Mouse (Mus musculus): Measurements from ENCODE around the gene Rapgef3.

The Rapgef3 gene

DNA sequence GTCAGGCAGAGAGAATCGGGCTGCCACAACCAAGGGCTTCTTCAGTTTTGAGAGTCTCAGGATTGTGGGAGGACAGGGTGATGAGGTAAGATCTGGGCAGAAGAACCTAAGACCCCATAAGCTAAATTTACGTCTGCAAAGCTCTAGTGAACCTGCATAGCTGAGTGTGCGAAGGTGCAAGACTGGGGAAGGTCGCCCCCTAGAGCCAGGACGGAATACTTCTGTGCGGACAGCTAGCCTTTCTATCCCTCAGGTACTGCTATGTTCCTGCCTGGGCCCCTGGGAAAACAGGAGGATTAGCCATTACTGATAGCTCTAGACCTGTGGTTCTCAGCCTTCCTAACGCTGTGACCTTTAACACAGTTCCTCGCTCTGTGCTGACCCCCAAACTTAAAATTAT is 8.7 kb upstream of the Rapgef3 start:
- DNase-seq (ENCODE audit: extremely low read depth, low read depth, low spot score), result no peak

DNA sequence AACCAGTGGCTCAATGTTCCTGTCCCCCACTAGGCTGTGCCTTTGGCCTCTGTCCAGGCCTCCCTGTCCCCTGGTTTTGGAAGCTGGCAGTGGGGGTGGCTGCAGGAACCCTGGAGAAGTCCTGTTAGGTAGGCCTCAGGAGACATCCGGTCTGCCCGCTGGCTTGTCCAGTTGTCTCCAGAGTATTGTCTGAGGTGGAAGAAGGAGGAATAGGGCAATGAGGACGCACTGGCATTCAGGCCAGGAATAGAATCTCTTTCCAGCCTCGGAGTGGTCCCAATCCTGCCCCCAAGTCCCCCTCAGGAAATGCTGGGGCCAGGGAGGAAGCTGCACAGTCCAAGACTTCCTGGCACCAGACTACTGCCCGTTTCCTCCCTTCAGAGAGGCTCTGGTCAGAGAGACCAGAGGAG is 6.2 kb upstream of the Rapgef3 start:
- no peak for DNase-seq (ENCODE audit: extremely low read depth, low read depth, low spot score)

DNA sequence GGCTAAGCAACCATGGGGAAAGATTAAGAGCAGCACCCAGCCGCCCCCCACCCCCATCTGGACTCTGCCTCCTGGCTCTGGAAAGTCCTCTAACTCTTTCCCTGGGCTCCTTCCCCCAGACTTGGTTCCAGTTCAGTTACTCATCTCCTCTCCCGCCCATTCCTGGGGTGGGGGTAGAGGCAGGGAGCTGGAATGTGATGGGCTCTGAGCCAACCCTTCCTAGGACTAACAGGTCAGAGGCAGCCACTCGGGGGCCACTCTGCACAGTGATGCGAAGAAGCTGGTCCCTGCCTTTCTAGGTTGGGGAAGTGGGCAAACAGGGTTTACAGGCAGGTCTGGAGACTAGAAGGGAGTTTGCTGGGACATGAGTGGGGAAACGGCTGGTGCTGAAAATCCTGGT is 5.3 kb upstream of the Rapgef3 start:
- no peak for DNase-seq (ENCODE audit: extremely low read depth, low read depth, low spot score)

GRCm38 (mm10) chr15:97770280-97770679 is 2.5 kb upstream of the Rapgef3 start:
- no peak for DNase-seq (ENCODE audit: extremely low read depth, low read depth, low spot score)

GRCm38 (mm10) chr15:97768192-97768591 is 420 bp upstream of the Rapgef3 start:
- DNase-seq (ENCODE audit: extremely low read depth, low read depth, low spot score), result no peak

DNA sequence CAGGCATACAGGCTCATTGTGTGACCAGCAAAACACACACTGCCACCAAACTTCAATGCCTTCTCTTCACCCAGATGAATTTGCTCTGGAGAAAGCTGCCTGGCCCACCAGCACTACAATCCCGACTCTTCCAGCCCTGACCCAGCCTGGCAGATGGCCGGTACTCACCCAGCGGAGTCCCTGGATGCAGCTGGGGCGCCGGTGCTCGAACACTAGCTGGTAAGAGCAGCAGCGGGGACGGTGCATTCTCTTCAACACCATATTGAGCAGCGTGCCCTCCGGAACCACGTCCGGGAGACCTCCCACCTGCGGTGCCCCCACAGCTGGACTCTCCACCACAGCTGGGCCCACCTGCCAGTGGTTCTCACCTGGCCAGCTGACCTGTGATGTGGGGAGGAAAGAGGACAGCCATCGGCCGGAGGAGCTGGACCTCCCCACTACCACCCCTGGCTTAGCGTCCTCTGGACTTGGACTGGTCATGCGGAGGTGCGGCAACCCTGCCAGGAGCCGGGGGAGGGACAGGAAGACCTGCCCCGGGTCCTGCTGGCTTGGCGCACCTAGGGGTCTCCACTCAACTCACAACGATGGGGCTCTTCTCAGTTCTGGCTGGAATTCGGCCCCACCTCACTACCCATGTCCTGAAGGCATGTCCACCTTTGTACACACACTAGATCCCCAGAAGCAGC is 1.0 kb downstream of the Rapgef3 start:
- DNase-seq (ENCODE audit: extremely low read depth, low read depth, low spot score), result no peak

GRCm38 (mm10) chr15:97766194-97766593 is 1.6 kb downstream of the Rapgef3 start:
- no peak for DNase-seq (ENCODE audit: extremely low read depth, low read depth, low spot score)

DNA sequence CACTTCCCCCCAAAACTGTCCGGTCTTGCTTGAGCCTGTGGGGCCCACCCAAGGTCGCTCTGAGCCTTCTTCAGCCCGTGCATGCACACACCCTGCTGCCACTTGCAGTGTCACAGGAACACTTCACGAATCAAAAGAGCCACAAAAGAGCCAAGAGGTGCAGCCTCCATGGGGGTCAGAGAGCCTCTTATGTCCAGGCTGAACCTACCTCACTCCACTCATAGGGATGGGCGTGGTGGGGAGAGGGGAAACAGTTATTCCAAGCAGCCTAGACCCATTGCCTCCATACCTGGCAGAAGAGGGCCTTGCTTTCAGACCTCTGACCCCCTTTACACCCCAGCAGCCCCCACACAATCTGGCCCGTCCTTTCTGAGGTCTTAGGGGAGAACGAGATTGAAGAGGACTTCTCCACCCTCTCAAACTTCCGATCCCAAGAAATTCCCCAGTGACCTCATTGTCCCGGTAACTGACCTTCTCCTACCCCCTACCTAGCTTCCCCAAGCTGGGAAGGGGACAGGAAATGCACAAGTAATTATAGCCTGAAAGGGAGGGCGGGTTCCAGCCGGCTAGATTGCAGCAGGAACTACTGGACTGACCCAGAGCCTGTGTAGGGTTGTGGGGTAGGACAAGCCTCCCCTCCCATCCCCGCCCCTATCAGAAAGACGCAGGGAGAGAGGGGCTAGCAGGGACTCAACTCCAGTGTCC is 2.5 kb downstream of the Rapgef3 start:
- no peak for DNase-seq (ENCODE audit: extremely low read depth, low read depth, low spot score)

GRCm38 (mm10) chr15:97764532-97764931 is 3.2 kb downstream of the Rapgef3 start:
- DNase-seq (ENCODE audit: extremely low read depth, low read depth, low spot score), result no peak

DNA sequence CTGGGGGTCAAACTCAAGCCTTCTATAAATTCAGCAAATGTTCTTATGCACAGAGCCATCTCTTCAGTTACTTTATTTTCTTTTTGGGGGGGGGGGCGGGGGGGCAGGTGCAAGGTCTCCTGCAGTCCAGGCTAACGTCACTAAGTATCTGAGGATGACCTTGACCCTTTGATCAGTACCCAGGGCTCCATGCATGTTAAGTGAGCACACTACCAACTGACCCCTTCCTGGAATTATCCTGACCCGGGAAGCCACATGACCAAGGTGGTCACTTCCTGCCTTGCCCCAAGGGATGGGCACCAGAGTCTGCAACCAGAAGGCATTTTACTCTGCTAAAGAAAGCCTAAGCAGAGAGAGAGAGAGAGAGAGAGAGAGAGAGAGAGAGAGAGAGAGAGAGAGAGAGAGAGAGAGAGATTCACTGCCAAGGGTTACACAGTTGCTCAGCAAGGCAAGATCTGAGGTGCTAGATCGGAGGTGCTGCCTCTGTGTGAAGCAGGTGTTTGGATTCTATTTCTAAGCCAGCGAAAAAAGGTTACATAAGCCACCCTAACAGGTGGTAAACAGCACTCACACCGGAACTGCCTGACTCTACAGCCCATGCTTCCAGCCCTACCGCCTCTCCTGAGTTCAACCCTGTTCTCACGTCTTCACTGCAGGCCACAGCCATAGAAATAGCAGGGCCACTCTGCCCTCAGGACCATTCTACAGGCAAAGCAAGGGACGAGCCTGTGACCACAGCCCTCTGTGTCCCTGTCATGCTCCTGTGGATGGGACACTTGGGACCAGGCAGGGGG is 4.3 kb downstream of the Rapgef3 start:
- no peak for DNase-seq (ENCODE audit: extremely low read depth, low read depth, low spot score)

GRCm38 (mm10) chr15:97762733-97763132 is 5.0 kb downstream of the Rapgef3 start:
- DNase-seq (ENCODE audit: extremely low read depth, low read depth, low spot score), result no peak

- no peak for DNase-seq (ENCODE audit: extremely low read depth, low read depth, low spot score)
Observed at GRCm38 (mm10) chr15:97761438-97761837, 6.3 kb downstream of the Rapgef3 start.

DNA sequence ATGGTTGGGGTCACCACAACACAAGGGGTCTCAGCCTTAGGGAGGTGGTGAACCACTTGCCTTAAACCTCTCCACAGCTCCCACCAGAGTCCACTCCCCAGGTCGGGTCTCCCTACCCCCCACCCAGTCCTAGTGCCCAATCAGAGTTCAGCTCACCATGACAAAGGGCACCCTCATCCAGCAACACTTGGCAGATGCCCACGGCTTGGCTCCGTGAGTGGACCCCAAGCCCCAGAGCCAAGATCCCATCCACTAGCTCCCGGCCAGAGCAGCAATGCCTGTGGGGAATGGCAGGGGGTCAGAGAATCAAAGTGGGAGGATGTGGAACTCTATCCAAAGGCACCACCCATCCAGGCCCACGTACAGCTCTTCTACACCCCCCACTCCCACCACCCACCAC is 6.8 kb downstream of the Rapgef3 start:
- no peak for DNase-seq (ENCODE audit: extremely low read depth, low read depth, low spot score)

DNA sequence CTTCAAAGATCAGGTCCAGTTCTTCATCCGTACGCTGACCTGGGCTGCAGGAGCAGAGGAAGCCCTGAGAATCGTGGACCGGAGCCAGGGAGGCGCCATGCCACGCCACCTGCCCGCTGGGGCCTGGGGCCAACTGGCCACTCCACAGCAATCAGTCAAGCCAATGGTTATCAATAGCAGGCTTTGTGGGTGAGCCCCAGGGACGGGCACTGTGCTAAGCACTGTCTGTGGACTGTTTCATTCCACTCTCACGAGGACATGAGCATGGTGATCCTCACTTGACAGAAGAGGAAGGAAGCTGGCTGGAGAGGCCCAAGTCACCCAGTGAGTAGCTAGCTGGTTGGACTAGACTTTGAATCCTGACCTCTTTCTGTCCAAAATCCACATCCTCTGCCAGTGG is 7.8 kb downstream of the Rapgef3 start:
- no peak for DNase-seq (ENCODE audit: extremely low read depth, low read depth, low spot score)

DNA sequence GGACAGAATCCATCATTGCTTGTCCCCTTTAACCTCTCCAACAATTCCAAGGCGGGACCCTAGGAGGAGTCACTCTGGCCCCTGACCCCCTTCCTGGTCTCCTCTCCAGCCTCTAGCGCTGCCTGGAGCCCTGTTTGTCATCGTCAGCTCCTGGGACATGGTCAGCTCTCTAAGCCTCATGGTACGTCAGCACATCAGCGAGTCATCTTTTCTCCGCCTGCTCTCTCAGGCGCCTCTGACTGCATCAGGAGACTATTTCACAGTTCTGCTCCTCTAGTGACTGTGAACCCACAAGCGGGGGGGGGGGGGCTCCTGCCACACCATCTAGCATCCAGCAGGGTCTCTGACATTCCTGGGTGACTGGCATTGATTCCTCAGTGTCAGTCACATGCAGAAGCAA is 12.4 kb downstream of the Rapgef3 start:
- no peak for DNase-seq (ENCODE audit: extremely low read depth, low read depth, low spot score)

DNA sequence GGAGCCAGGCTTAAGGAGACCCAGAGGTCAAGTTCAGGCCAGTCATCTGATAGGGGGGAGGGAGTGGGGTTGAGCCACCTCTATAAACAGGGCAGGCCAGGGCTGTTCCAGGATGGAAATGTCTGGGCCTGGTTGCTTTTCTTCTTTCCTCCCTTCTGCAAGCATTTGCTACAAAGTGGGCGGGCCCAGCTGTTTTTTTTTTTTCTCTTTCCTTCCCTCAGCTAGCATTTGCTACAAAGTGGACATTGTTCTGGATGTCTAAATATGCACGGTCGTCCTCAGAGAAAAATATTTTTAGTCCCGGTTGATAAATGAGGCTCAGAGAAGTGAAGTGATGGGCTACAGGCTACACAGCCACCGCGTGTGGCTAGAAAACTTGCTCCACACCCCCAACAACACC is 13.3 kb downstream of the Rapgef3 start:
- DNase-seq (ENCODE audit: extremely low read depth, low read depth, low spot score), result no peak

DNA sequence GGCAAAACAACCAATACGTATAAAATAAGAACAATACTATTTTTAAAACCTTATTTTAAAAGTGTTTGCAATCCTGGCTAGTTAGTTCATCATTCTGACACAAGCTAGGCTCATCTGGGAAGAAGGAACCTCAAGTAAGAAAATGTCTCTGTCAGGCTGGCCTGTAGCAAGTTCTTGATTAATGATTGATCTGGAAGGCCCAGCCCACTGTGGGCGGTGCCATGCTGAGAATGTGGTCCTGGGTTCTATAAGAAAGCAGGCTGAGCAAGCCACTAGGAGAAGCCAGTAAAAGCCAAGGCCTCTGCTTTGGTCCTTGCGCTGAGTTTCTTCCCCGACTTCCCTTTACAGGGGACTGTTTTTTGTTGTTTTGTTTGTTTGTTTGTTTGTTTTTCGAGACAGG is 15.3 kb downstream of the Rapgef3 start:
- DNase-seq (ENCODE audit: extremely low read depth, low read depth, low spot score), result no peak

GRCm38 (mm10) chr15:97751676-97752075 is 16.1 kb downstream of the Rapgef3 start:
- DNase-seq (ENCODE audit: extremely low read depth, low read depth, low spot score), result no peak

GRCm38 (mm10) chr15:97750697-97751096 is 17.1 kb downstream of the Rapgef3 start:
- DNase-seq (ENCODE audit: extremely low read depth, low read depth, low spot score), result no peak

DNA sequence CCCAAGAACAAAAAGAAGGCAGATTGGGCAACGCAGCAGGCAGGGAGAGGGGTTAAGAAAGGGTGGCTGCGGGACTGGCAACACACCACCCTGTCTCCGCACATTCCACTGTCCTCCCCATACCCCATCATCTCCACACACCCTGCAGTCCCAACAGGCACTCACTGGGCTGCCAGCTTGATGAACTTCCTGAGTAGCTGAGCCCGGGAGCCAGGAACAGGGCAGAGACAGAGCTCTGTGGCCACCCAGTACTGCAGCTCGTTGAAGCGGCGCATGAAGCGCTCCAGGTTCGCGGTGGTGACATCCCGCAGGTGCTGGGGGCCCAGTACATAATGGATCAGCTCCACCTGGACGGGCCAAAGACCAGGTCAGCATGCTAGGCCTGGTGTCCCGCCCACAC is 17.9 kb downstream of the Rapgef3 start:
- DNase-seq (ENCODE audit: extremely low read depth, low read depth, low spot score), result no peak

DNA sequence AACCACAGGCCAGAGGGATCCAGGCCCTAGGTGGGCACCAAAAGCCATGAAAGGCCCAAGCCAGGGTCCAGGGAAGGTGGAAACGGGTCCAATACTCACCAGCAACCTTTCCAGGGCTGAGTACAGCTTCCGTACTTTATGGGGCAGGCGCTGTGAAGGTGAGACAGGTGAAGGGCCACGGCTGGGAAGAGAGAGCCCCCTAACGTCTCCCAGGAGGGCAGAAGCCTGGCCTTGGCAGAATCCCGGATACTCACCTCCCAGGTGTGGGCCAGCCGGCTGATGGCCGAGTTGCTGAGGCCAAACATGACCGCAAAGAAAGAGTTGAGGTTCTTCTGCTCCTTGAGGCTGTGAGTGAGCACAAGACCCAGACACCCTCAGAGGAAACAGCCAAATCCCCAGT is 18.4 kb downstream of the Rapgef3 start:
- DNase-seq (ENCODE audit: extremely low read depth, low read depth, low spot score), result no peak

- DNase-seq (ENCODE audit: extremely low read depth, low read depth, low spot score), result no peak
Observed at GRCm38 (mm10) chr15:97748964-97749363, 18.8 kb downstream of the Rapgef3 start.
